Comparison of ENCODE assay signal across 8 mouse cellular contexts in the genomic region with DNA sequence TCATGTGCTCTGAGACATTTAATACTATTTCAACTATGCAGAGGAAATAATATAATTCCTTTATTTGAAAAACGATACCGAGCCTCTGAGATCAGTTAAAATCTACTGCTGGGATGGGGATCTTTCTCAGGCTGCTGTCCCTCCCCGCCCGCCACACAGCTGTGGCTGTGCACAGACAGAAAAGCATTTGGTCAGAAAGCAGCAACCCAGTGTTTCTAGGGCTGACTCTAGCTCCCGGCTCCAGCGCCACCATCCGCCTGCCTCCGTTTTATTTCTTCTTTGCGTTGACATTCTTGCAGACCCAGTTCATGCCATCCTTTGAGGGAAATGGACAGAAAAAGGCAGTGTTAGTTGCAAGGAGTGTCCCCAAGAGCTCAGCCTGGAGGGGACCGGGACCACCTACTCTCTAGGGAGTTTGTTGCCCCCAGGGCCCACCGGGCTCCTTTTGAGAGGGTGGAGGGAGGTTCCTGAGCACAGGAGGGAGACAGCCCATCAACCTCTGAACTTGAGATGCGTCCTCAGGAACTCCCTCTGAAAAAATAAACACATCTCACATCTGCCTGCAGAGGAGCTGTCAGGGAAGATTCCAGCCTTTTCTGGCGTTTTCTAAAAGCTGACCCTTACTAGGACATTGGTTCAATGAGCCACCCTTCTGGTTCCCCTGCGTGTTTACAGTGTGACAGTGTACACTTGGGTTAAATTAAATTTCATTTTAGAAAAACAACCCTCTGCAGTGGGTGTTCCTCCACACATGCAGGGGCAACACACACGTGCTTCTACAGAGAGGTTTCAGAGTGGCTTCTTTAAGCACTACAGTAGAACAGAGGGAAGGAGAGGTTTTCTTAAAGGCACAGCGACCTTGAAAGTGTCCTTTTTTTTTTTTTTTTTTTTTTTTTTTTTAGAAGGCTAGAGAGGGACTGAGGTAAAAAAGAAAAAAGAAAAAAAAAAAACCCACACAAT. TPM values are rescaled to one million over a fixed set of nuclear protein-coding genes. Genes with fewer than 3 reads are reported as not detected.
A peak's percentile ranks its signal among the peaks of the same experiment; 100 is the strongest.
DNase-seq lines count a peak whose midpoint lies in the region; ATAC-seq and TF ChIP-seq lines count a peak whose summit lies in the region.

No protein-coding gene starts in this region.

- no peak overlapping the region; the same call in 1 of the 2 replicates for H3K9ac ChIP-seq in hindbrain, postnatal 0 days (replicated peaks; ENCODE audit: low read length)

- peak overlapping the region; percentile 28; the same call in 1 of the 2 replicates for H3K4me2 ChIP-seq in hindbrain, postnatal 0 days (ENCODE audit: low read depth, low read length)

- peak overlapping the region; percentile 26; the same call in 1 of the 2 replicates for H3K27ac ChIP-seq in thymus, adult 2 months (ENCODE audit: control insufficient read depth, insufficient read depth, low read length)
- peak overlapping the region; percentile 84; the same call in 1 of the 2 replicates for H3K27ac ChIP-seq in hindbrain, postnatal 0 days

- peaks cover 60% of the 10 kb centered on the region for H3K4me1 ChIP-seq in thymus, adult 2 months (replicated peaks; ENCODE audit: control insufficient read depth, insufficient read depth, low read length)
- H3K4me1 ChIP-seq in hindbrain, postnatal 0 days (ENCODE audit: insufficient read depth, low read length), result peaks cover 47% of the 10 kb centered on the region

- no peak for TF ChIP-seq CTCF in thymus, adult 2 months (IDR thresholded peaks at IDR 0.05; ENCODE audit: borderline replicate concordance, control insufficient read depth, extremely low read depth, insufficient read depth, low read length, poor library complexity)
- peak; percentile 37 for TF ChIP-seq CTCF in hindbrain, postnatal 0 days (IDR thresholded peaks at IDR 0.05; ENCODE audit: low read depth)

- H3K9me3 ChIP-seq in hindbrain, postnatal 0 days (ENCODE audit: low read length), result no peaks in the 10 kb centered on the region

- H3K36me3 ChIP-seq in thymus, adult 2 months (ENCODE audit: control insufficient read depth, insufficient read depth, low read length), result no peaks in the 10 kb centered on the region
- no peaks in the 10 kb centered on the region for H3K36me3 ChIP-seq in hindbrain, postnatal 0 days (ENCODE audit: insufficient read depth, low read length)

- no peak for ATAC-seq in hindbrain, postnatal 0 days
- no peak for ATAC-seq in inflammation-experienced regulatory T-cells, adult 6 months

- peak; percentile 50 to 73 for DNase-seq in adrenal gland, adult (ENCODE audit: inconsistent age in 2 of 2, low spot score in 1 of 2)
- DNase-seq in adrenal gland, postnatal 25 days, result no peak
- no peak for DNase-seq in thymus, adult 2 months
- no peak for DNase-seq in thymus, postnatal 36 days
- peak; percentile 61 for DNase-seq in hindbrain, postnatal 0 days (ENCODE audit: low spot score)
- DNase-seq in lung, postnatal 4 days, result peak; percentile 53 to 59
- no peak for DNase-seq in urinary bladder, postnatal 10 days (ENCODE audit: low spot score)

- H3K27me3 ChIP-seq in thymus, adult 2 months (ENCODE audit: control insufficient read depth, insufficient read depth, low read length), result no peaks in the 10 kb centered on the region
- no peaks in the 10 kb centered on the region for H3K27me3 ChIP-seq in hindbrain, postnatal 0 days (ENCODE audit: insufficient read depth, low read length)

- TF ChIP-seq POLR2A in thymus, adult 2 months (IDR thresholded peaks at IDR 0.05; ENCODE audit: control insufficient read depth, extremely low read depth, insufficient read depth, low read length, poor library complexity), result no peak

- H3K4me3 ChIP-seq in thymus, adult 2 months (ENCODE audit: control insufficient read depth, insufficient read depth, low read length), result no peak overlapping the region
- H3K4me3 ChIP-seq in hindbrain, postnatal 0 days (ENCODE audit: low read length), result no peak overlapping the region

- WGBS in thymus, adult 2 months, result 66% methylated on average over 16 of the region's 16 CpGs
- WGBS in hindbrain, postnatal 0 days, result 9% methylated on average over 16 of the region's 16 CpGs

RNA-seq across cellular contexts. Expression of a gene that starts 29.8 kb away (rescaled TPM):
- total RNA-seq in adrenal gland, postnatal 25 days (2021), result 50.9 and 52.6 TPM in 2 replicates
- 57.9 and 78.2 TPM in 2 replicates for polyA plus RNA-seq in thymus, adult 2 months (2012; rRNA removed)
- total RNA-seq in hindbrain, postnatal 0 days (2014; rRNA removed), result 108 and 115 TPM in 2 replicates
- polyA plus RNA-seq in hindbrain, postnatal 0 days (2015; fragmentation: Nextera tagmentation; extraction: Ambion mirVana), result 28.8 and 29.7 TPM in 2 replicates
- polyA plus RNA-seq in inflammation-experienced regulatory T-cells, adult 6 months (2017; shearing (Covaris generic)), result 10 to 100 TPM; 24.1 to 26.3 (median 25.9) TPM

RNA-seq across cellular contexts. Expression of a gene that starts 41.6 kb away (rescaled TPM):
- total RNA-seq in adrenal gland, postnatal 25 days (2021), result 50.3 and 61.0 TPM in 2 replicates
- 17.0 and 21.6 TPM in 2 replicates for polyA plus RNA-seq in thymus, adult 2 months (2012; rRNA removed)
- total RNA-seq in hindbrain, postnatal 0 days (2014; rRNA removed), result 66.2 and 71.1 TPM in 2 replicates
- polyA plus RNA-seq in hindbrain, postnatal 0 days (2015; fragmentation: Nextera tagmentation; extraction: Ambion mirVana), result 220 and 224 TPM in 2 replicates
- polyA plus RNA-seq in inflammation-experienced regulatory T-cells, adult 6 months (2017; shearing (Covaris generic)), result 10 to 100 TPM; 25.9 to 27.1 (median 26.8) TPM

RNA-seq across cellular contexts. Expression of a gene that starts 41.8 kb away (rescaled TPM):
- total RNA-seq in adrenal gland, postnatal 25 days (2021), result 8.0 and 12.7 TPM in 2 replicates
- 5.6 and 6.5 TPM in 2 replicates for polyA plus RNA-seq in thymus, adult 2 months (2012; rRNA removed)
- total RNA-seq in hindbrain, postnatal 0 days (2014; rRNA removed), result 8.1 and 10.2 TPM in 2 replicates
- polyA plus RNA-seq in hindbrain, postnatal 0 days (2015; fragmentation: Nextera tagmentation; extraction: Ambion mirVana), result 12.0 and 13.0 TPM in 2 replicates
- 1 to 10 TPM; 3.8 to 9.2 (median 8.7) TPM for polyA plus RNA-seq in inflammation-experienced regulatory T-cells, adult 6 months (2017; shearing (Covaris generic))

Comparison
In these comparisons a context has a peak if more than half of its experiments do, and no peak if none do; other contexts are left out.
1. DNase-seq: peak in adrenal gland, adult (2 of 2), hindbrain, postnatal 0 days (single experiment) and lung, postnatal 4 days (2 of 2); none in adrenal gland, postnatal 25 days (single experiment), thymus, adult 2 months (single experiment), thymus, postnatal 36 days (0 of 2) and urinary bladder, postnatal 10 days (single experiment).